Mouse (Mus musculus) neural tube, embryonic 13.5 days (tissue): ENCODE results near the gene Nol4l. TPM values are rescaled to one million over a fixed set of nuclear protein-coding genes. Genes with fewer than 3 reads are reported as not detected.

Source experiments
- ATAC-seq: fragments of 200-750 bp; cut with Nextera tagmentation; 2 replicates; pipeline ENCODE4 v1.8.0; 2017; ENCODE audit warnings: low read depth, mild to moderate bottlenecking, moderate TSS enrichment, moderate library complexity
- H3K27ac ChIP-seq: fragments of 300-500 bp; sonication (generic); replicated peaks from 2 replicates; pipeline ENCODE4 v1.5.1; 2015; ENCODE audit warnings: moderate library complexity, mild to moderate bottlenecking, inconsistent platforms
- H3K27me3 ChIP-seq: fragments of 300-500 bp; sonication (generic); 2 replicates; pipeline ENCODE4 v1.6.1; 2015; ENCODE audit warnings: mild to moderate bottlenecking, inconsistent platforms
- H3K36me3 ChIP-seq: fragments of 300-500 bp; sonication (generic); 2 replicates; pipeline ENCODE4 v1.6.1; 2015; ENCODE audit warnings: mild to moderate bottlenecking, inconsistent platforms
- H3K4me1 ChIP-seq: fragments of 300-500 bp; sonication (generic); replicated peaks from 2 replicates; pipeline ENCODE4 v1.6.1; 2015; ENCODE audit warnings: inconsistent platforms
- H3K4me2 ChIP-seq: fragments of 300-500 bp; sonication (generic); 2 replicates; pipeline ENCODE4 v1.6.1; 2015; ENCODE audit warnings: inconsistent platforms, mild to moderate bottlenecking, moderate library complexity
- H3K4me3 ChIP-seq: fragments of 300-500 bp; sonication (generic); 2 replicates; pipeline ENCODE4 v1.5.1; 2015; ENCODE audit warnings: mild to moderate bottlenecking, inconsistent platforms
- H3K9ac ChIP-seq: fragments of 300-500 bp; sonication (generic); 2 replicates; pipeline ENCODE4 v1.6.1; 2015; ENCODE audit warnings: moderate library complexity, mild to moderate bottlenecking, inconsistent platforms
- H3K9me3 ChIP-seq: fragments of 300-500 bp; sonication (generic); 2 replicates; pipeline ENCODE4 v1.6.1; 2016; ENCODE audit warnings: inconsistent platforms
- WGBS: fragments of 180-500 bp; shearing (Covaris S2); methylation state at CpG from one replicate; pipeline ENCODE4 v1.1.7; 2015; 5-methylcytosine and 5-hydroxymethylcytosine counted together
- polyA plus RNA-seq: library from polyadenylated mRNA; unstranded; fragments of >200 nt; fragmentation: Nextera tagmentation; extraction: Ambion mirVana; gene quantifications from 2 replicates; pipeline ENCODE4 v1.2.1, GENCODE M21; 2015

Nol4l gene
- polyA plus RNA-seq, 1 experiment from 2014 or later = 40.8 TPM

DNA sequence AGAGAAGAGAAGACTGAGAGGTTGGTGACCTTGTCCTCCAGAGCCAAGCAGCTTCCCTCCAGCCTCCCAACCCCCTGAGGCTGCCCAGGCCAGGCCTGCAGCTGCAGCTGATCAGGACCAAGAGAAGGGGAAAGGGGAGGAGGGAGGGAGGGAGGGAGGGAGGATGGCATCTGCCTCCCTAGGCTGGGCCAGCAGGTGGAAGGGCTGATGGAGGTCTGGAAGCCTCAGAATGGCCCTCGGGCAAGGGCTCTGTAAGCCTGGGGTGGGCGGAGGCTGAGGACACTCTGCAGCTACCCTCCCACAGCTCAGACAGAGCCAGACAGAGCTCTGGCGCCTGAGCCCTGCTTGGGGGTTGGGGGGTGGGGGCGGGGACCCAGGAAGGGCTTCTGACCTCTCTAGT lies 7.5 kb downstream of the Nol4l start:
- Histone ChIP-seq H3K36me3 (no peaks in the 10 kb centered on the region), H3K4me2 (no peak overlapping the region), H3K27ac (peak overlapping the region; percentile 59), H3K9ac (peak overlapping the region; percentile 45), H3K4me1 (peaks cover 62% of the 10 kb centered on the region), H3K4me3 (no peak overlapping the region), H3K9me3 (no peaks in the 10 kb centered on the region), H3K27me3 (no peaks in the 10 kb centered on the region)
- WGBS = 25% methylated on average over 4 of the region's 4 CpGs
- no peak for ATAC-seq

DNA sequence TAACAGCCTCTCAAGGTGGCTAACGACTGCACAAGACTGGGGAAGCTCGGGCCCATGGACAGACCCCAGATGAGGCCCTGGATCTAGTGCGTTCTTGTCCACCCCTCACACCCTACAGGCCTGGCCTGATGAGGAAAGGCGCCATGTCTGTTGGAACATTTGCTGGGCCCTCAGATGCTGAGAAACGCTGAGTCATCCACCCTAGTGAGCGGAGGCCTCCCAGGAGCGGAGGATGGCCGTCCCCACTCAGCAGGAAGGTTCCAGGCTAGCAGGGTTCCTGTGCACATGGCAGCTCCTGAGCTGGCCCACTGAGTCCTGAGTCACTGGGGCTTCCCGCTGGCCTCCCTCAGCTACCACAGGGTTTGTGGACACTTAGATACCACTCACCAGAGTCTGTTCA lies 9.7 kb downstream of the Nol4l start:
- H3K27me3 ChIP-seq = no peaks in the 10 kb centered on the region

DNA sequence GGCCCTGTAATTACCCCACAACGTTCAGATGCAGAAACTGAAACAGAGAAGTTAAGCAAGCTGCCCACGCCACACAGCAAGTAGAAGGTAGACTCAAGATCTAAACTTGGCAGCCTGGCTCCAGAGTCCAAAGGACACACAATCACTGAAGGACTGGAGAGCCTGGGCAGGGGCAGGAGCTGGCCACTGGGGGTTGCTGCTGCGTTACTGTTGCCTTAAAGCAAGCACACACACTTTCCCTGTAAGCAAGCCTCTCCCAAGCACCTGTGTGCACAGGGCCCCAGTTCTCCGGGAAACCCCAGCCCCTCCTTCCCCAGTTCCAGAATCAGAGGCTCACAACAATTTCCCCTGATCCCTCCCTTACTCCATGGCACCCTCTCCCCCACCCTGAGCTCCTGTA lies 12.8 kb downstream of the Nol4l start:
- Histone ChIP-seq H3K4me2 (no peak overlapping the region), H3K27ac (no peak overlapping the region), H3K9ac (no peak overlapping the region), H3K4me1 (peaks cover 42% of the 10 kb centered on the region), H3K4me3 (no peak overlapping the region), H3K9me3 (no peaks in the 10 kb centered on the region), H3K27me3 (peaks cover 3% of the 10 kb centered on the region; the same call in 1 of the 2 replicates), H3K36me3 (no peaks in the 10 kb centered on the region)
- 54% methylated on average over 4 of the region's 4 CpGs for WGBS
- ATAC-seq = no peak

More for the DNA sequence above, 9.7 kb downstream of the Nol4l start:
- Histone ChIP-seq H3K36me3 (no peaks in the 10 kb centered on the region), H3K9me3 (no peaks in the 10 kb centered on the region), H3K9ac (no peak overlapping the region), H3K27ac (no peak overlapping the region), H3K4me2 (no peak overlapping the region), H3K4me3 (no peak overlapping the region), H3K4me1 (peaks cover 56% of the 10 kb centered on the region)
- WGBS = 79% methylated on average over 9 of the region's 9 CpGs
- no peak for ATAC-seq

DNA sequence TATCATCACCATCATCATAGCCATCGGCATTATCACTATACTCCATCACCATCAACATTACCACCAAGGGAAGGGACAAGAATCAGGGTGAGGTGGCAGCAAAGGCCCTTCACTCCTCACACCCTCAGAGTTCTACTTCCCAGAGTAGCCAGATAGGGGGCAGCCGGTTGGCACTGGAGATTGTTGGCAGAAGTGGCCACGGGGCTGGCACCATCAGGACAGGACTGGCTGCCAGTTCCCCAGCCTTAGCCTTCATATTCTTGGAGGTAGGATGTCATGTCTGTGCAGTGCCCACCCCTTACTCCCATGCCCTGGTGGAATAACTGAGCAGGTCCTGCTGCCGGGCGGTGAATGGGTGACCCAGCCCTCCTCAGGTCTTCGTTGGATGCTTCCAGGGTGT lies 14.2 kb downstream of the Nol4l start:
- Histone ChIP-seq H3K4me3 (no peak overlapping the region), H3K27me3 (peaks cover 3% of the 10 kb centered on the region; the same call in 1 of the 2 replicates), H3K4me1 (peaks cover 43% of the 10 kb centered on the region), H3K9ac (no peak overlapping the region), H3K9me3 (no peaks in the 10 kb centered on the region), H3K36me3 (no peaks in the 10 kb centered on the region), H3K27ac (no peak overlapping the region), H3K4me2 (no peak overlapping the region)
- WGBS = 90% methylated on average over 6 of the region's 6 CpGs
- no peak for ATAC-seq

DNA sequence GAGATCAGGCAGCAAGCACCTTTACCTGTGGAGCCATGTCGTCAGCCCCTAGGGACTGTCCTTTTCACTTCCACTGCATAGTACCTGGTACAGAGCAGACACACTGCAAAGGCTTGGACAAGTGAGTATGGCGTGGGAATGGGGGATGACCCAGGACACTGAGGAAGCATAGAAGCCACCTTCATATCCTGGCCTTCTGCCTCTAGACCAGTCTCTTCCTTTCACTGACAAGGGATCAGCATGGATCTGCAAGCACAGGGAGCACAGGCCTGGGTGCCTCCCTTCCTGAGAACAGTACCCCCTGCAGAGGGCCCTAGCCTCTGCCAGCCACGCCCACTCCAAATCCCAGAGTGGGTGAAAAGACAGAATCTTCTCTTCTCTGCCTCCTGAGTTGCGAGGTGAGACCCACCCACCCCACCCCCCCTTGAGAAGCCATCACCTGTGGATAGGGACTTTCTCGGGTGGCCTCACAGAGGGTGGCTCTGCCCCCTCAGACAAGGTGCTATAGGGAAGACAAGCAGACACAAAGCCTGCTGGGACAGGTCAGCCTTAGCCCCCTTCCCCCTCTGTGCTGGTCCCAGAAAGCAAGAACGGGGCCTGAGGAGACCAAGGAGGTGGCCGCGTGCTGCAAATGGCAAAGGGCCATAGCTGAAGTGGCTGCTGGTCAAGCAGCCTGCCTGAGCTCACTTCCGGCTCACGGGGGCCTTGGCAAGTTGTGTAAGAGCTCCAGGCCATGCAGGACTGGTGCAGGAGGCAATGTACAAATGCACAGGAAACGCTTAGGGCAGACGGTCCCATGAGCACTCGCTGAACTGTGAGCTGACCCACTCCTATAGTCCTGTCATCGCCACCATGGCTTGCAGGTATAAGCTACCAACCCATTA lies 15.0 kb downstream of the Nol4l start:
- WGBS = 86% methylated on average over 14 of the region's 14 CpGs
- Histone ChIP-seq H3K27ac (no peak overlapping the region), H3K9ac (no peak overlapping the region), H3K4me1 (peaks cover 50% of the 10 kb centered on the region), H3K36me3 (no peaks in the 10 kb centered on the region), H3K27me3 (peaks cover 3% of the 10 kb centered on the region; the same call in 1 of the 2 replicates), H3K4me2 (no peak overlapping the region), H3K9me3 (no peaks in the 10 kb centered on the region), H3K4me3 (no peak overlapping the region)
- ATAC-seq = no peak

DNA sequence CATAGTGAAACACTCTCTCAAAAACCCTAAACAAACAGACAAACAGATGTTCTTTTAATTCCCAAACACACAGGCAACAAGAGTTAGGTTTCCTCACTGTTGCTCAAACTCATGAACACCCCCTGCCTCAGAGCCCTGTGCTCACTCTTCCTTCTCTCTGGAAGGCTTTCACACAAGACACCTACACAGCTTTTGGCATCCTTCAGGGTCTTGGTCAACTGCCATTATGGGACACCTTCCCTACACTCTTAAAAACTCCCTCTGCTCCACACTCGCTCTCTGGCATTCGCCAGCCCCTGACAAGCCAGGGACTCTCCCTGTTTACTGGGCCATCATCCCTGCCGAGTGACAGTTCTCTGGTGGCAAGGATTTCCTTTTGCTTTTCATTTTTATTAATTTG lies 15.8 kb downstream of the Nol4l start:
- ATAC-seq = no peak

DNA sequence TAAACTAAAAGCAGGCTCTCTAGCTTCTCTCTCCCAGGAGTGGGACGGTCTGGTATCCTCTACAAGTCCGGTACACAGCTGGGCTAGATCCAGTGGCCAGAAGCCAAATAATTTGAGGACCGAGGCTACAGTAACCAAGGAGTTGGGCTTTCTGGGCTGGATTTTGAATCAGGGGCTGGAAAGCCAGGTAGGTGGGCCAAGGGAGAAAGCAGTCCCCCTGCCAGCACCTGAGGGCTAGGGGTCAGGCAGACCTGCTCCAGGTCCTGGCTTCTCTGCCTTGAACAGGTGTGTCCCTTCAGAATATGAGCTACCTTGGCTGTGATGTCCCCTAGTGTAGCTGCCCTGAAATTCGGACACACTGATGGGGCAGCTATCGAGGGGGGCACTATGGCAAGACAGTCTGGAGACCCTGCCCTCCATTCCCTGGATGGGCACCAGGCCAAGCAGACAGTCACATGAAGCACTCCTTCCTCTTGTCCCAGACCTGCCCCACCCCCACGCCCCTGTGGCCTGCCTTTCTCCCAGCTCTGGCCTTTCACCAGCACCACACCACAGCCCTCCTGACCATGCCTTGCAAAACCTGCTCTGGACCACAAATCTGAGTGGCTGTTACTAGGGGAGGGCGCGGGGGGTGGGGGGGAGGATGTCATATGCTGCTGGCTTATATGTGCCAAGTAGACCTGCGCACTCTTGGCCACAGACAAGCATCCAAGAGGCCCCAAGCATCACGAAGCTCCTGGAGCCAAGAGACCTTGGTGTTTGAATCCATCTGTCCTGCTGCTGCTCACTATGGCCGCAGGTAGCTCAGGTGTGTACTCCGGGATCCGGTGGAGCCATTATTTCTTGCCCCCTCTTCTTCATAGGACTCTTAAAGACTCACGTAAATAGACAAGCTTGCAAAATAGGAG lies 17.1 kb downstream of the Nol4l start:
- no peaks in the 10 kb centered on the region for H3K9me3 ChIP-seq
- H3K36me3 ChIP-seq = no peaks in the 10 kb centered on the region
- peaks cover 69% of the 10 kb centered on the region for H3K4me1 ChIP-seq
- H3K27me3 ChIP-seq = peaks cover 3% of the 10 kb centered on the region; the same call in 1 of the 2 replicates
- H3K9ac ChIP-seq = 0 out of 2 replicates have a peak overlapping the region, but pooled peaks have one; percentile 8
- no peak overlapping the region for H3K27ac ChIP-seq
- ATAC-seq = no peak
- no peak overlapping the region for H3K4me3 ChIP-seq
- H3K4me2 ChIP-seq = no peak overlapping the region
- WGBS = 82% methylated on average over 14 of the region's 14 CpGs

More for the DNA sequence above, 15.8 kb downstream of the Nol4l start:
- Histone ChIP-seq H3K27ac (no peak overlapping the region), H3K27me3 (peaks cover 3% of the 10 kb centered on the region; the same call in 1 of the 2 replicates), H3K9ac (no peak overlapping the region), H3K36me3 (no peaks in the 10 kb centered on the region), H3K4me3 (no peak overlapping the region), H3K4me1 (peaks cover 58% of the 10 kb centered on the region), H3K4me2 (no peak overlapping the region), H3K9me3 (no peaks in the 10 kb centered on the region)
- 89% methylated on average over 3 of the region's 3 CpGs for WGBS

DNA sequence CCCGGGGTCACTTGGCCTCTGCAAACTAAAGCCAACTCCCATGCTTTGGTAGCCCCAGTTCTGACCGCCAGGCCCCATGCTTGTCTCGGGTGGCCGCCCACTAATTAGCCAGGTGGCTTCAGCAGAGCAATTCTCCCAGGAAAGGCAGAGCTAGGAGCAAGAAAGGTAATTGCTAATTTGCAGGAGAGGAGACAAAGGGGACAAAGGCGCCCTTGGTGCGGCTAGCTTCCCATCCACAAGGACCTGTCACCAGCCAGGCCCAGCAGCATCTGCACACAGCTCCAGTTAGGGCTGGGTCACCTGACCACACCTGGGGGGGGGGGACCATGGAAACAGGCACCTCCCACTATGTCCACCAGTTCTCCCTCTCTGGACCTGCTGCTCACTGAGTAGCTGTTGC lies 18.2 kb downstream of the Nol4l start:
- H3K9ac ChIP-seq = no peak overlapping the region
- H3K4me1 ChIP-seq = peaks cover 64% of the 10 kb centered on the region

DNA sequence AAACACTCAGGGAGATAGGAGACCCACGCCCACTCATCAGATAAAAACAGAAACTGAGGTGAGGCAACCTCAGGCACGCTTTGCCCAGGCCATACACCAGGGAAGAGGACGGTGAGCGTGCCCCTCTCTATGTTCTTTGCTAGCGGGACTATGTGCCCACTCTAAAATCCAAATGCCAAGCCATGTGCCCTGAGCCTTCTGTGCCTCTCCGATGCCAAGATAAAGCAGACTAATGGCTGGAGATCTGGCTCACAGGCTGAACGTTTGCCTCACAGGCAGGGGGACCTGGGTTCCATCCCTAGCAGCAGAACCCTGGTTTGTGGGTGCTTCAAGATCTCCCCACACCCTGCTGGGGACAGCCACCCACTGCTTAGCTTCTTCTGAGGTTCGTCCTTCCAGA lies 19.6 kb downstream of the Nol4l start:
- Histone ChIP-seq H3K4me2 (no peak overlapping the region), H3K4me3 (no peak overlapping the region), H3K9ac (0 out of 2 replicates have a peak overlapping the region, but pooled peaks have one; percentile 41), H3K27me3 (peaks cover 3% of the 10 kb centered on the region; the same call in 1 of the 2 replicates), H3K9me3 (no peaks in the 10 kb centered on the region), H3K27ac (peak overlapping the region; percentile 89), H3K36me3 (no peaks in the 10 kb centered on the region), H3K4me1 (peaks cover 53% of the 10 kb centered on the region)
- ATAC-seq = no peak
- WGBS = 89% methylated on average over 8 of the region's 8 CpGs

More for the DNA sequence above, 18.2 kb downstream of the Nol4l start:
- Histone ChIP-seq H3K9me3 (no peaks in the 10 kb centered on the region), H3K27me3 (peaks cover 3% of the 10 kb centered on the region; the same call in 1 of the 2 replicates), H3K4me3 (no peak overlapping the region), H3K4me2 (no peak overlapping the region), H3K27ac (no peak overlapping the region), H3K36me3 (no peaks in the 10 kb centered on the region)
- WGBS = 40% methylated on average over 6 of the region's 6 CpGs
- no peak for ATAC-seq

DNA sequence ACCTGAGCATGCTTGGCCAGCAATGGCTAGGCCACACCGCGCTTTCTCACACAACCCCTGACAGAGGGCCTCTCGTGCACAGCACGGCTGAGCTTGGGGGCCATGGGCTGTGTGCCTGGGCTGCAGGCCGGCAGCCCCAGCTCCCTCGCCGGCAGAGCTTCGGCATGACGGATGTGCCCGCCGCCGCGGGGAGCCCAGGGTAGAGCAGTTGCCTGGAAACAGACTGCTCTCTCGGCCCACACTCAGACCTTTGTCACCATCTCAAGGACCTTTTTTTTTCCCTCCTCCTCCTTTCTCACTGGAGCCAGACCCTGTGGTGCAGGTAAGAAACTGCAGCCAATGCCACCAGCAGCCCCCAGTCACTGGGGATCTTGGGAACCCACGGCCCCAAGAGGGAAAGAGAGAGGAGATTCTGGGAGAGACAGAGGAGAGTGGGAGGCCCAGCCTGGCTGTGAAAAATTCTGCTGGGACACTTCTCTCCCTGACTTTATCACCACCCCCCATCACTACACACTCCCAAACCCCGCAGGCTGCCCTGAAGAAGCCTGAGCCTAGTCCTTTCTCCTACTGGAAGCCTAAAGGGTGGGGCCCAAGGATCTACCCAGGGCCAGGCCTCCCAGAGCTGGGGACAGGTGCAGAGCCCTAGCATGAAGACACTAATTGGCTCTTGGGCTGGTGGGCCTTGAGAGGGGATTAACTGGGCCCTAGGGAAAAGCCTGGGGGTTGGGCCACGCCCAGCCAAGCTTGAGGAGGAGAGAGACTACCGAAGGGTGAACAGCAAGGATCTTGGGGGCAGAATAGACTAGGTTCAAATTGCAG lies 20.4 kb downstream of the Nol4l start:
- Histone ChIP-seq H3K4me3 (no peak overlapping the region), H3K27ac (peak overlapping the region; percentile 89), H3K9ac (peak overlapping the region; percentile 60), H3K27me3 (peaks cover 3% of the 10 kb centered on the region; the same call in 1 of the 2 replicates), H3K4me2 (peak overlapping the region; percentile 30; the same call in 1 of the 2 replicates), H3K36me3 (no peaks in the 10 kb centered on the region), H3K4me1 (peaks cover 53% of the 10 kb centered on the region), H3K9me3 (no peaks in the 10 kb centered on the region)
- WGBS = 7% methylated on average over 18 of the region's 18 CpGs
- peak; percentile 77 for ATAC-seq

DNA sequence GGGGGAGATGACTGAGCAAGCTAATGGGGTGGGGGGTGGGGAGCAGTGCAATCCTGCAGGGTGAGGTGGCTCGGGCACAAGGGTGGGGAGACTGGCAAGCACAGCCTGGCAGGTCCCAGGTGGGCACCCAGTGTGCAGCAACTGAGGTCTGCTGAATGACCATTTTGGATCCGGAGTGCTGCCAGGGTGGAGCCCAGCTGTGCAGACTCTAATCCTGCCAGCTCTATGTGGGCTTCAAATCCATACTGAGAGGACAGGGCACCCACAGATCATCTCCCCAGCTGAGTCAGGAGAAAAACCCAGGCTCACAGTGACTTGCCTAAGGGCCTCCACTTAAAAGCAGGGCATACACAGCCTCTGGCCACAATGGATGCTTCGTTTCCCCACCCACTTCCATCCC lies 21.4 kb downstream of the Nol4l start:
- ATAC-seq = peak; percentile 3; the same call in 1 of the 2 replicates

More for the DNA sequence above, 21.4 kb downstream of the Nol4l start:
- no peaks in the 10 kb centered on the region for H3K36me3 ChIP-seq
- no peak overlapping the region for H3K4me2 ChIP-seq
- peaks cover 53% of the 10 kb centered on the region for H3K4me1 ChIP-seq
- 39% methylated on average over 3 of the region's 3 CpGs for WGBS
- H3K4me3 ChIP-seq = no peak overlapping the region
- peak overlapping the region; percentile 89 for H3K27ac ChIP-seq
- H3K9ac ChIP-seq = peak overlapping the region; percentile 26; the same call in 1 of the 2 replicates
- H3K9me3 ChIP-seq = no peaks in the 10 kb centered on the region
- peaks cover 3% of the 10 kb centered on the region; the same call in 1 of the 2 replicates for H3K27me3 ChIP-seq
